Mouse (Mus musculus): ENCODE data around the gene Tcf7l2.

The Tcf7l2 gene

DNA sequence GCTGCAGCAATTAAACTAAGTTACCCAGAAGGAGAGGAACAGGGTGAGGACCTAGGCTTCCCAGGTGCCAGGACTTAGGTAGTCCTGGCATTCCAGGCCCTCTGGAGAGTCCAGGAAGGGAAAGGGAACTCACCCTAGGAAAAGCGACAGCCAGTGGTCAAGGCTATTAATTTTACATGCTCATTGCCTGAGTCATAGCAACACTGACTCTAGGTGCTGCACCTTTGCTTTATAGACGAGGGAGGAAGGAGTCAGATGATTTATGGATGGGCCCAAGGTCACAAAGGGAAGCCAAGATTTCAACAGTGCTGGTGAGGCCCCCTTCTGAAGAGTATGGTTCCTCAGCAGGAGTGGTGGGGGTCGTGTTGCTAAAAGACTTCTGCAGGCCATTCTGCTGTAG is 8.6 kb upstream of the Tcf7l2 start:
- DNase-seq, result no peak

DNA sequence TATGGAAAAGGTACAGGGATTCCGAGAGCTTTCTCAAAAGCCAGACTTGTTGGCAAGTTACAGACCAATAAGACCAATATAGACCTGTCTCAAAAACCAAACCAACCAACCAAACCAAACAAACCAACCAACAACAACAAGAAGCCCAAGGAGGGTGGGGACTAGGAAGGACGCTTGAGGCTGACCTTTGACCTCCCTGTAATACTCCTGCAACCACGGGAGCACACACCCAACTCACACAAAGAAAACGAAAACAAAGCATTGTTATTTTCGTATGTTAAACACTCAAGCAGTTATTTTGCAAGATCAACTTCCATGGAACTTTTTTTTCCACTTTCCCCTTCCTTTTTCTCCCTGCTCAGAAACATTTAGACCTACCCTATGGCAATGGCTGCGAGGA is 5.6 kb upstream of the Tcf7l2 start:
- DNase-seq, result no peak

DNA sequence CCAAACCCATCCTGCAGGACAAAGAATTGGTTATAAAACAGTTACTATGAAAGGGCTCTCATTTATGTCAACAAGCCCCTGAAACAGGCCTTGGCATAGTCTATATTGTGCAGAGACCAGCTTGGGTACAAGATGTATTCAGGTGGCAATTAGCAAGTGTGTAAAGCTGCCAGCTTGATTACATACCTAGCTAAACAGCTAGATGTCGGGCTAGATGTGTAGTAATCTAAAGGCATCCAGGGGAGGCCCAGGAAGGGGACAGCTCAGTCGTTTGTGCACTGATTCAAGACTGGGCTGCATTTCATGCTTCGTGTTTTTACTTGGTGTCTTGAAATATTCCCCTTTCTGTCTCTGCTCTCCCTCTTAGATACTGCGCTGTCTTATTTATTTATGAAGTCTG is 1.9 kb upstream of the Tcf7l2 start:
- DNase-seq, result no peak

DNA sequence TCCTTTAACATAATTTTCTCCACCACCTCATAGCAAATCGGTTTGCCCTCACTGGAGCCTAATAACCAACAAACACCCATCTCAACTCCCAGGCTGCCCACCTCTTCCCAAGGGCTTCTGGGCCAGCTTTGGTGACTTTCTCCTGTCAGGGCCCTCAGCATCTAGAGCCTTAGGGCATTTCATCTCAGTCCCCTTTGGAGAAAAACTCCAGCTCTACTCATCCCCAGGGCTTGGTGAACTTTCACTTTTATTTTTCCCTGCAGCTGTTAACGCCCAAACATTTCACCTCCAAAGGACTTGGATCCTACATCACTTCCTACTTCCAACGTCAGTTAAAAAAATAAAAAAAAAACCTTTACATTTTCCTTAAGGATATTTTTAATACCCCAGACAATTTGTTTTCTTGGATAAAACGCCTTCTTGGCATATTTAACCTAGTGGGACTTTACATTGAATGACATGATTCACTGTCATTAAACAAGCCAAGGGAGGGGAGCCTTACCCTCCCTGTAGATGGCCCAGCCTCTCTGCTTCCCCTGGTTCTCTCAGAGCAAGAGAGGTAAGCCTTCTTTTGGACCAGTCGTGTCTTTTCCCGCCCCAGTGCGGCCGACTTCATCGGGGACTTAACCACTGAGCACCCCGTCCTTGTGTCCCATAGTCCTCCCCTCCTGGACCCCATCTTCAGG is 724 bp upstream of the Tcf7l2 start:
- DNase-seq, result no peak

DNA sequence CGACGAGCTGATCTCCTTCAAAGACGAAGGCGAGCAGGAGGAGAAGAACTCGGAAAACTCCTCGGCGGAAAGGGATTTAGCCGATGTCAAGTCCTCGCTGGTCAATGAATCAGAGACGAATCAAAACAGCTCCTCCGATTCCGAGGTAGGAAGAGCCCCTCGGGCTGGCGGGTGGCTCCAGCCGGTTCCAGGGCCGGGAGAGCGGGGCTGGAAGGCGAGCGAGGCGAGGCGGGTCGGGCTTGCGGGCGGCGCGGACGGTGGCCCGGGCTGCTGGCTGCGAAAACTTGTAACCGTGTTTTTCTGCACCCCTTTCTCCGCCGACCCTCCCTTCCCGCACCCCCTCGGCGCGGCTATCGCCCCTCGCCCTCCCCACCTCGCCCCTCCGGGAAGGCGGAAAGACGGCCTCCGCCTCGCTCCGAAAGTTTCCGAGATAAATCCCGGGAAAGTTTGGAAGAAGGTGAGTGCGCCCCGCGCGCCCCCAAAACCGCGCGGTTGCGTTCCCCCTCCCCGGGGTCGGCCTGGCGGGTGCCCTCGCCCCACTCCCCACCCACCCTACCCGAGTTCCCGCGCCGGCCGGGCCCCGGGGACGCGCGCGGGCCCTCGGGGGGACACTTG is 873 bp downstream of the Tcf7l2 start:
- peak; percentile 11 to 13 for DNase-seq

DNA sequence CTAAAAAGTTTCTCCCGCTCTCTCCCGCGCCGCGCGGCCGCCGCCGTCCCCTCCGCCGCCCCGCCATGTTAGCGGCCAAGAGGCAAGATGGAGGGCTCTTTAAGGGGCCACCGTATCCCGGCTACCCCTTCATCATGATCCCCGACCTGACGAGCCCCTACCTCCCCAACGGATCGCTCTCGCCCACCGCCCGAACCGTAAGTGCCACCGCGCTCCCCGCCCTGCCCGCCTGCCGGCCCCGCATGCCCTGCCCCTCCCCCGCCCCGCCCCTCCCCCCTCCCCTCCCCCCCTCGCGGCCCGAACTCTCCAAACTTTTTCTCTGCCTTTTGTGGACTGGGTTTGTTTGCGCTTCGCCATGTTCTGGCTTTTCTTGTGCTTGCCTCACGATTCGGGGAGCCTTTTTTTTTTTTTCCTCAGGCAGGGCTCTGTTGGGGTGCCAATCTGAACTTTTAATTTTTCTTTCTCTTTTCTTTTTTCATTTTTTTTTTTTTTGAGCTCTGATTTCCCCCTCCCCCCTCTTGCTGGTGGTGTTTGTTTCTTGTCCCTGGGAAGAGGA is 1.5 kb downstream of the Tcf7l2 start:
- DNase-seq, result peak; percentile 9 to 18

DNA sequence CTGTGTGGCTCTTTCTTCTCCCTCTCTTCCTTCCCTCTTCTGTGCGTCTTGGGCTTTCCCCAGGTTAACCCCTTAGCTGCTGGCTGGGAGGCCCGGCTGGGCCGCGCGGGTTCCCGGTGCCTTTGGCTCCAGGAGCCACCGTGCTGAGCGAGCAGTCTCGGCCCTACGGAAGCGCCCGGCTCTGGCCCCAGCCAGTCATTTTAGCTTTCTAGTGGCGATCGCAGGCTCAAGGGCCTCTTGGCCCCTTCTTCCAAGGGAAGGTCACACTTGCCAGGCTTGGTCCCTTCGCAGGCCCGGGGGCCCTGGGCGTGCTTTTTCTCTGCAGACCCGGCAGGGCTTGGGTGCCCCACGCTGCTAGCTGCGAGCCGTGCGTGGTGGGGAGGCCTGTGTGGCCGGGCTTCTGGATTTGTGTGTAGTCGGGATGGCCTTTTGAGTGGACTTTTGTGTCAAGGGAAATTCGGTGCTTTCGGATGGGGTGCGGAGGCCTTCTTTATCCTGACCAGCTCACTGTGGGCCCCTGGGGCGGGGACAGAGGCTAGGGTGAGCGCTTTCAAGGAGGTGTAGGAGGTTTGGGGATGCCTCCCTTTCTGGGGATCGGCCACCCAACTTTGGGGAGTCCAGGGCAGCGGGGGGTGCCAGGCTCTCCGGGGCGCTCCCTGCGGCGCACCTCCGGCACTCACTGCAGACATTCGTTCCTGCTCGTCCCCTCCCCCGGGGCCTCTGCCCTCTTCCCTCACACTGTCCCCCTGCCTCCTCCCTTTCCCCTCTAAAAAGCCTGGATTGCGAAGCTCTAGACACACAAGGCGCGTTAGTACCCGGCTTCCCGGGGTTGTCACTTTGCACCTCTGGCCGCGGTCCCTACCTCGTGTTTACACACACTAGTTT is 2.2 kb downstream of the Tcf7l2 start:
- peak; percentile 14 to 15 for DNase-seq

DNA sequence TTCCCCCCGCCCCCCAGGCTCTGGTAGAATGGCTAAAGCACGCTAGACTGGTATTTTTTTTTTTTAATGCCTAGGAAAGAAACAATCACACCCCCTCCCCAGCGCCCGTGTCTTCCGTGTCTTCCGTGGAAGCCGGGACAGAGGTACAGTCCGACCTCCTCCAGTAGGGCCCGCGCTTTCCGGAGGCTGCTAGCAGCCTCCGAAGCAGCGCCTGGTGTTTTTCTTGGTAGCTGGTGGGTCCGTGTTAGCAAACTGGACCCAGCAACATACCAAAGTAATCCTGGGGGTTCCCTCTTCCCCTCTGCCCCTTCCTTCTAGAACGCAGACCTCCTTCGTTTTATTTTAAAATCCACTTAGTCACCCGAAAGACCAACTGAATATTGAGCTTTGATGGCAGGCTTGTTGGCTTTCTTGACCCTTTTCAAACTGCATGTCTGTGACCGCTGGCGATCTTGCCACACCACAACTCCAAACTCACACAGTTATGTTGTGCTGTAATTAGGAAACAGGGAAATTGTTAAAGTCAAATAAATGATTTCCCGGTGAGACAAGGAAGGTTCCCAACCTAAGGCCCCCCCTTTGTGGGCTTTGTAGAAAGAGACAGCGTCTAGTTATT is 3.1 kb downstream of the Tcf7l2 start:
- no peak for DNase-seq

DNA sequence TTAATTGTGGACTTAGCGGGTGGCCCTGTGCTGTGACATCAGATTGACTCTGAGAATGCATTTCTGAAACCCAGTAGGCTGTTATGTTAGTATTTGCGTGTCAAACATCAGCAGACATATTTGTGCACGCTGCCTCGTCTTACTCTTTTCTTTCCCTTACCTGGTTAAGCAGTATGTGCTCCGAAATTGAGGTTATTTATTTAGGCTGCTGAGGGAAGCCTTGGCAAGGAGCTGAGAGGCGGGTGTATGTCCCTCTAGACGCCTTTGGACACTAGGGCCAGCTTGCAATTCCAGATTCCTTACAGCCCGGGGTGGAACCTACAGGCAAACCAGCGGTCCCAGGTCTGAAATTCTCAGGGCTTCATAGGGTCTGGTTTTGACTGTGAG is 3.6 kb downstream of the Tcf7l2 start:
- no peak for DNase-seq

DNA sequence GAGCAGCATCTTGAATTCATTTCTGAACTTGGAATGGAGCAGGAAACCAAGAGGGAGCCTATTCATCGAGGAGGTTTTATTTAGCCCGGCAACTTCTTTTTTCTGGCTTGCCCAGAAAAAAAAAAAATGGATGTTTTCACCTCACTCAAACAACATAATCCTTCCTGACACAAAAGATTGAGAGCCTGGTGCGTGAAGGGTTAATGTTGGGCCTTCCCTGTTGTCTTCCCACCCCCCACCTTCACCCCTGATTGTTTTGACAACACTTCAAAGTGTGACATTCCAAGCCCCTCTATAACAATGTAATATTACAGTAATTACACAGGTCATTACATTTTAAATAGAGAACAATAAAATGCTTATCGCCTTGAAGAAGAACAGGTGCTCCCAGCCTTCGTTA is 4.6 kb downstream of the Tcf7l2 start:
- DNase-seq, result no peak

DNA sequence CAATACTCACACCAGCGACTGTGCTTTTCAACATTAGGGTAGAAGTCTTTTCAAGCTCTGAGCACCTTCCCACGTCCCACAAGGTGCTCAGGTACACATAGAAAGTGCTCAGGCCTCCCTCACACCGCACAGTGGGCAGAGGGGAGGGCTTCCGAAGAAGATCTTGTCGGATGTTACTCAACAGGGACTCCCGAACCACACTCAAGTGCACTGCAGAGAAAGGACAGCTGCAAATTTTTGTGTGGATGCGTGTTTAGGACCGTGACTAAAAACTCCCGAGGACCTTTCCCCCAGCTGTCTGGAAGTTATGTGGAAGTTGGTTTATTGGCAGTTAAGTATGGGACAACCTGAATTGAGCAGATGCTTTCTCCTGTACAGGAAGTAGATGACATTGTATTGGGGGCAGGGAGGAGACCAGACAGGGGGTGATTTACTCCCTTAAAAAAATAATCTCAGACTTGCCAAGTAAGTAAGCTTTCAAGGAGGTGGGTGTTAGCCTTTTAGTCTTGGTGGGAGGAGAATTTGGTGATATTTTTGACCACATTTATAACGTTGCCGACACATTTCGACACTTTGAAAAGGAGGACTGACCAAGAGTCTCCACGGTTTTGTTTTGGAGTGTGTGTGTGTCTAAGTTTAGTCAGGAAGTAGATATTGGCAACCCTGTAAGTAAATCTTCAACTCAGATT is 5.8 kb downstream of the Tcf7l2 start:
- DNase-seq, result no peak

DNA sequence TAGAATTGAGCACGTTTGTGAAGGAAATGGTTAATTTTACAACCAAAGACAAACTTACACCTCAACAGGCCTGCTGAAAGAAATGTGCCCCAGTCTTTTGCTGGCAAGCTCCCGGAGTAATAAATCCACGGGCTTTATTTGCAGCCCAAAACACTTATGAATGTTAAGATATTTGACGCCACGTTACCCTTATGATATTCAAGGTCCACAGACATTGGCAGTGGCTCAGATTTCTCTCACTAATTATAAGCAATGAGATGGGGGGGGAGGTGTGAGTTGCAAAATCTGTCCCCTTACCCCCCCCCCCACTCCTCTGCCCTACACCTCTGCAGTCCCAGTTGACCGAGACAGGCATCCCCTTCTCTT is 6.3 kb downstream of the Tcf7l2 start:
- no peak for DNase-seq

DNA sequence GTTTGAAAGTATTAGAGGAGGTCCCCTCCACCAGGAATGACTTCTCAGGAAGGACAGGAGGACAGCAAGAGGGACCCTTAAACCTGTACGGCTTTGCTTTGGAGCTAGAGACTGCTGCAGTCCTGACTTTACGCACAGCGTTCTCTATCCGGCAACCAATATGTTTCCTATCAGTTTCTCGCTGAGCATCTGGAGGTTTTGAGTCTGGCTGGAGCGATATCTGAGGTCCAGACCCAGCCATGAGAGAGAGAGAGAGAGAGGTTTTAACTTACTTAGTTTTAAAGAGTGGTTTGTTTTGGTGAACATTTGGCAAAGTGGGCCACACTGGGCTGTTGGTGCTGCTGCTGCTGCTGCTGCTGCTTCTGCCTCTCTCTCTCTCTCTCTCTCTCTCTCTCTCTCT is 7.2 kb downstream of the Tcf7l2 start:
- DNase-seq, result no peak

DNA sequence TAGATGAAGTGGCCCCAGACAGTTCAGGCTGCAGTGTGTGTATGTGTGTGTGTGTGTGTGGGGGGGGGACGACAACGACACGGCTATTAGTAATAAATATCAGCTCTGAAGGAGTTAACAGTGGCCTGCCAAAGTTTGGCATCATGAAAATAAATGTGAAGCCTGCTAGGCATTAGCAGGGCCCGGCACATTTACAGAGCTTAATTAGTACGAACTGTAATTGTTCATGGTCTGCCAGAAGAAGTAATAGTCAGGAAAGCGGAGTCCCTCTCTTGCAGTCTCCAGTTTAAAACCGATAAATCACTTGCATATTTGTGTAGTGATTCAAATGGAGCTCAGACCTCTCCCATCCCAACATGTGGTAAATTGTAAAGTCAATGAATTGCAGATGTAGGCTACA is 7.9 kb downstream of the Tcf7l2 start:
- no peak for DNase-seq

DNA sequence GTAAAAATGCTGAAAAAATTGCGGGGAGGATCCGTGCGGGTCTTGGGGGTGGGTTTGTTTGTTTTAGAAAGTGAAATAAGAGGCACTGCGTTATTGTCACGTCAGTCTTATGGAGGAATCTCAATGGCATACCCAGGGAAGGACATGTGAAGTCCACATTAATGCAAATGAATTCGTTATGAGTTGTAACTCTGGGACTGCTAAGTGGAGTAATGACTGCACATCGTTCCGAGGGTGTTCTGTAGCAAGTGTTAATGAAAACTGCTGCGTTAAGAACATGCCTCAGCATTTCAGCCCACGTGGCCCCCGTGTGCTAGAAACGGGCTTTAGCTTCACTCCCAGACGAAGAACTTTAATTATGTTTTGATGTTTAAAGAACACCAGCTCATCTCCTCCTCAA is 8.4 kb downstream of the Tcf7l2 start:
- no peak for DNase-seq

DNA sequence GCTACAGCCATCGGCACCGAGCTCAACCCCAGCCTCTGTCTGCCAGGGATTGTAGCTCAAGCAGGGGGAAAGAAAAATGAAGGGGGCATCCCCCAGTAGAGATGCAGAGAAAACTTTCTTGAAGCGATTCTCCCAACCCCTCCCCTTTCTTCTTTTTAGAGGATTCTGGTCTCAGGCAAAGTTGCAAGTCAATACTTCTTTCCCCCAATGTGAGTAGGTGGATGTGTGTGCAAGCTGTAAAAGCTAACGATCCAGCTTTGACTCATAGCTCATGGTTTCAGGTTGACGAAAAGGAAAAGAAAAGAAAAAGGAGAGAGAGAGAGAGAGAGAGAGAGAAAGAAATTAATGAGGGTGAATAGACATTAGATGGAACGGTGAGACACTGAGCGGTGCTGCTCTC is 8.8 kb downstream of the Tcf7l2 start:
- no peak for DNase-seq

DNA sequence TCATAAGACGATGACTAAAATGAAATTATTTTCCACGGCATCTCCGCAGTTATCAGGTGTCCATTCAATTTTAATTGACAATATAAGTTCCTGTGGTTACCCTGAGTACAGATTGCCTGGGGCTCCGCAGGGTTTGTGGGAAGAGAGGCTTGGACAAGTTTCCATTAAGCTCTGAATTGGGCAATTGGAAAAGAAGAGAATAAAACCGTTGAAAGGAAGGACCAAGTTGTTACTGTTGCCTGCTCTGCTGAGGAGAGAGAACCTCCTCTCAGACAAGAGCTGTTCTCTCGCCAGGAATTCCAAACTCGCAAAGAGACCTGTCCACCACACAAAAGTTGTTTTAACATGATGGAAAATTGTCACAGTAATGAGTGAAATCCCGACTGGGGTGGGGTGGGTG is 11.2 kb downstream of the Tcf7l2 start:
- no peak for DNase-seq

DNA sequence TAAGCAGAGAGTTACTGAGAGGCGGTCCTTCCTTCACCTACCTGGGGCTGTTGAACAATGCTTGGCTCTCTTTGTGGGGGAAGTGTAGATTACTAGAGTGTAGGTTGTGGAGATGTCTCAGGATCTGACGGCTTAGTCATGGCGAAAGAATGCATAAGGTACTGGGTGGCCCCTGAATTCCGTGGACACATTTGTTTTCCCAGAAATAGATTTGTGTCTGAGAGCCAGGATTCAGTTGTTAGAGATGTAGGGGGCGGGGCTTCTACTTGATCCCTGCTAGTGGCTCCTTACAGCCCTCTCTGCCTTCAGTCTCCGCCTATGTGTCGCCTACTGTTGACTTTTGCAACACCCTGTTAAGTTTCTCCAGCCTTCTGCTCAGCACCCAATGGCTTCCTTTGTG is 12.7 kb downstream of the Tcf7l2 start:
- DNase-seq, result no peak

DNA sequence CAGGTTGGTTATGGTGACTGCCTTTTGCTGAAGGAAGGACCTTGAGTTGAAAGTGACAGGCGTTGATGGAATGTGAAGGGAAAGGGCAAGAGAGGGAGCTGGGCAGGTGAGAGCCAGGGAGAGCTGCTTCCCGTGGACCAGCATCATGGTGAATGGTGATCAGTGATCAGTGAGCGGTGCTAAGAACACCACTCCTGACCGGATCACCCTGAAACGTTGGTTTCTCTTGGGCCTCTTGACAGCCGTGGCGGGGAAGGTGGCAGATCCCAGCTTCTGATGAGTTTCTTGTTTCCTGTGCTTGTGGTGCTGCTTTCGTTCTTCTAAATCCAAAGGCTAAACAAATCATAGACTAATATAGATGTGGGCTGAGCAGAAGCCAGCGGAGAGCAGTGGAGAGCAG is 13.8 kb downstream of the Tcf7l2 start:
- DNase-seq, result no peak

DNA sequence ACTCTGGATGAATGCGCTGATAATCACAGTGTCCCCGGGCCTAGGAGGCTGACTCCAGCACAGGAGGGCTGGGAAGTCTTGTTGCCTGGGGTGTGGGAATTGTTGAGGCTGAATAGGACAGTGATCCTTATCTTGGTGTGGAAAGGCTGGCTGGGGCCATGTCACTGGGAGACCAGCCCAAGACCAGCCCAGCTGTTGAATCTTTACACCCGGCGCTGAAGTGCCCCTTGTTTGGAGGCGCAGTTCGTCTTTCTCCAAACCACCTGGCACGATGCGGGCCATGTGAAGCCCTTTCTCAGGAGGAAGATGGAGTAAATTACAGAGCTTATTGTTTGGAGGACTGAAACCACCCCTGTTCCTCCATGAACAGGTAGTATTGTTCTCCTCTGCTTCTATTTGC is 15.1 kb downstream of the Tcf7l2 start:
- DNase-seq, result no peak

DNA sequence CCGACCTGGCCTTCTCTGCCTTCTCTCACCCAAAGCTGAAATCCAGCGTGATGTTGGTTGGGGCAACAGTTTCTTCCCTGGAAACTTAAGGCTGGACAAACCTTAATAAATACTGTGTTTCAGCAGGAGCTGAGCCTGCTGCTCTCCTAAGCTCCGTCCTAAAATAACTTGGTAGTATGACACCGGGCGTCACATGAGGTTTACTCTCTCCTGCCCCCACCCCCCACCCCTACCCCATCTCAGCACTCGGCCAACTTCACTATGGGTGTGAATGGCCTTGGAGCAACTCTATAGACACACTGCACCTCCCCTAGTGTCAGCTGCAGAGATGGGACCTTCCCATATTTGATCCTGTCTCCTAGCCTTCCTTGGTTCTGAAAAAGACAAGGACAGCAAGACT is 15.8 kb downstream of the Tcf7l2 start:
- DNase-seq, result no peak

DNA sequence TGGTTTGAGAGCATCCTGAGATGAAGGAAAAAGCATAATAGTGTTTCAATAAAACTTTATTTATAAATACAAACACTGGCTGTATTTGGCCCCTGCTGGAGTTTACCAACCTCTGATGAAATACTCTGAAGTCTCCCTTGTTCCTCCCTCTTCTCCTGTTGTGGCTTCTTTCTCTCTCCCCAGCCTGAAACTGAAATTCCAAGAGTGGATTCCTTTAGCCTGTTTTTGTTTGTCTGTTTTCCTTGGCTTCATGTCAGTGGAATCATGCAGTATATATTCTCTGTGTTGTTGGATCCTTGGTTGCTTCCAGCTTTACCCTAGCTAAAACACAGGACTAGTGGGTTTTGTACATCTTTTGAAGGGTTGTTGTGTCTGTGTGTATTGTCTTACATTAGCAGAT is 16.5 kb downstream of the Tcf7l2 start:
- DNase-seq, result no peak

DNA sequence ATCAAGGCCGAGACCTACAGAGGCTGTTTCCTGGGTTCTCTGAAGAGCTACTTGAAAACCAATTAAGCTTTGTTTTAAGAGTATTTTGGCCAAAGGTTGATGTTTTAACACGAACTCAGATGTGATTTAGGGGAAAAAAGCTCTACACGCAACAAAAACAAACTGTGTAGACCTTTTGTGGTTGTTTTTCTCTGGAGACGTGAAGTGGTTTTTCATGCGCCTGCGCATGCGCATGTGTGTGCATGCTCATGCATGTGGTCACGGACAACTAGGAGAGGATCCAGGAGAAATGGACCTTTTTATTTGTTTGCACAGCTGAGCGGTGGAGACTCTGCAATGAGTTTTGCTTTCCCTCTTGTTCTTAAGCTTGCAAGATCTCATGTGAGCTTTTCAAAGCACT is 17.4 kb downstream of the Tcf7l2 start:
- no peak for DNase-seq

Data from thymus, adult 18-20 months (tissue).